Mouse (Mus musculus) intestine, embryonic 14.5 days (tissue): ENCODE data around the gene Dhrs7b. TPM values are rescaled to one million over a fixed set of nuclear protein-coding genes. Genes with fewer than 3 reads are reported as not detected.

Experiments used
- polyA plus RNA-seq: library from polyadenylated mRNA; unstranded; fragments of >200 nt; fragmentation: Nextera tagmentation; extraction: Ambion mirVana; gene quantifications from 2 replicates; pipeline ENCODE4 v1.2.1, GENCODE M21; 2014

Gene Dhrs7b
- polyA plus RNA-seq, 1 experiment from 2014 or later = 50.3 TPM

Other genes starting within 250 kb of the Dhrs7b start
- gene Llgl1, start 130.9 kb upstream of the Dhrs7b start, polyA plus RNA-seq = 53.7 and 53.8 TPM in 2 replicates
- 87.2 and 91.8 TPM in 2 replicates for gene Flii, start 103.4 kb upstream of the Dhrs7b start, polyA plus RNA-seq
- gene Mief2, start 102.2 kb upstream of the Dhrs7b start, polyA plus RNA-seq = 11.4 and 11.8 TPM in 2 replicates
- 13.4 and 16.1 TPM in 2 replicates for gene Top3a, start 53.3 kb upstream of the Dhrs7b start, polyA plus RNA-seq
- 8.2 and 9.2 TPM in 2 replicates for gene Smcr8, start 53.1 kb upstream of the Dhrs7b start, polyA plus RNA-seq
- gene Shmt1, start 18.9 kb upstream of the Dhrs7b start, polyA plus RNA-seq = 94.7 and 102 TPM in 2 replicates
- 73.9 and 81.6 TPM in 2 replicates for gene Tmem11, start 48.6 kb downstream of the Dhrs7b start, polyA plus RNA-seq
- 15.4 and 16.8 TPM in 2 replicates for gene Natd1, start 84.1 kb downstream of the Dhrs7b start, polyA plus RNA-seq
- gene Map2k3, start 101.4 kb downstream of the Dhrs7b start, polyA plus RNA-seq = 91.7 and 94.5 TPM in 2 replicates
- gene Kcnj12, start 191.9 kb downstream of the Dhrs7b start, polyA plus RNA-seq = 1.8 and 1.9 TPM in 2 replicates